Mouse (Mus musculus) spleen, adult 10 weeks (tissue): ENCODE data around the gene Rpl22. TPM values are rescaled to one million over a fixed set of nuclear protein-coding genes. Genes with fewer than 3 reads are reported as not detected.

ENCODE experiments used
- polyA plus RNA-seq: library from polyadenylated mRNA; stranded (reverse); fragments of 350-450 nt; fragmentation: Illumina TruSeq; extraction: RNeasy Lipid Tissue Mini Kit (QIAGEN cat#74804); gene quantifications from one replicate; pipeline ENCODE4 v1.2.3, GENCODE M21; 2015; ENCODE audit warnings: low replicate concordance; ENCODE audit not compliant: insufficient read depth

Gene Rpl22
- polyA plus RNA-seq = 1,802 TPM

GRCm38 (mm10) chr4:152325574-152326411, at the start of gene Rpl22:
Gene Rpl22, plus strand, starts transcription at chr4:152325742.

DNA sequence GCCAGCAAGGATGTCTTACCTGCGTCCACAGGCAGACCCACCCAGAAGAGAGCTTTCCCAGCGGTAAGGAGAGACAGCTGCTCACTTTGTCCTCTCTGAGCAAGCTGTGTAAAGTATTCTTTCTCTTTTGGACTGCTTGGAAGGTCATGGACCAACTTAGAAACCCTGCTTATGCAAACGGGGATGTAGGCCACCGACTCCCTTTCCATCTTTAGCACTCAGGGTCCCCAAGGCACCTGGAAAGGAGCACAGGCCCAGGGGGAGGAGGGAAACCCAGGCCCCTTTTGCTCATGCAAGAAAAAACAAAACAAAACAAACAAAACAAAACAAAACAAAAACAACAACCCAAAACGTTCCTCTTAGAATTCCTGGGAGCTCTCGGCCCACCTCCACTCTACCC, 34.0 kb upstream of the Rpl22 start, which contains the start of gene Hes3:
Gene Hes3 (minus strand): TSS at position 101 of the 400 bp plus-strand sequence.

DNA sequence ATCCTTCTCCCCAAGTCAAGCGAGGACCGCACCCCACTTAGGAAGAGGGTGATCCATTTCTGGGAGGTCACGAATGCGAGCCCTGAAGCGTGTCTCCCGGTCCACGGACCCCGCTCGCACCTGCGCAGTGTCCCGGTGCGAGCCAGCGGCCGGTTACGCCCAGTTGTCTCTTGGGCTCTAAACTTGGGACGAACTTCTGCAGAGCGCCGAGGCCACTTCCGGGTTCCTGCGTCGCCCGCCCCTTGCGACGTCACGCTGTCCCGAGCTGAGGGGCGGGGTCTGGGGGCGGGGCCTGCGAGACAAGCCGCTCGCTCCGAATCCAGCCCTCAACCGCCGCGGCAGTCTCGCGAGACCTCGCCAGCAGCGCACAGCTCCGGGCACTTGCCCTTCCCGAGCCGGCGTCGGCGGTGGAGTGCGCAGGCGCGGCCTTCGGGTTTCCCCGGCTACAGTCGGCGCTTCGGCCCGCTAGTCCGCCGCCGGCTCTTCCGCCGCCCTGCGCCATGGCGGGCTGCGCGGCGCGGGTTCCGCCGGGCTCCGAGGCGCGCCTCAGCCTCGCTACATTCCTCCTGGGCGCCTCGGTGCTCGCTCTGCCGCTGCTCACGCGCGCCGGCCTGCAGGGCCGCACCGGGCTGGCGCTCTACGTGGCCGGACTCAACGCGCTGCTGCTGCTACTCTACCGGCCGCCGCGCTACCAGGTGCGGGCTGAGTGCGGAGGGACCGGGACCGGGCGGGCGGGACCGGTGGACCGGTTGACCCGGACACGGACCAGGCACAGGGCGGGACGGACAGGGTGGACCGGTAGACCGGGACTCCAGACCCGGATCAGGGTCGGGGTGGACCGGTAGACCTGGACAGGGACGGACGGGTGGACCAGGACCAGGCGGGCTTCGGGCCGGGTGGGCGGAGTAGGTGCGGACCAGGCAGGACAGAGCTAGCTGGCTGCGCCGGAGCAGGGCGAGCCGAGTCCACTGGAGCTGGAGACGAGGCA, 28.4 kb upstream of the Rpl22 start, which contains the start of gene Icmt:
Gene Icmt (plus strand): TSS at position 354 of the 988 bp plus-strand sequence.

DNA sequence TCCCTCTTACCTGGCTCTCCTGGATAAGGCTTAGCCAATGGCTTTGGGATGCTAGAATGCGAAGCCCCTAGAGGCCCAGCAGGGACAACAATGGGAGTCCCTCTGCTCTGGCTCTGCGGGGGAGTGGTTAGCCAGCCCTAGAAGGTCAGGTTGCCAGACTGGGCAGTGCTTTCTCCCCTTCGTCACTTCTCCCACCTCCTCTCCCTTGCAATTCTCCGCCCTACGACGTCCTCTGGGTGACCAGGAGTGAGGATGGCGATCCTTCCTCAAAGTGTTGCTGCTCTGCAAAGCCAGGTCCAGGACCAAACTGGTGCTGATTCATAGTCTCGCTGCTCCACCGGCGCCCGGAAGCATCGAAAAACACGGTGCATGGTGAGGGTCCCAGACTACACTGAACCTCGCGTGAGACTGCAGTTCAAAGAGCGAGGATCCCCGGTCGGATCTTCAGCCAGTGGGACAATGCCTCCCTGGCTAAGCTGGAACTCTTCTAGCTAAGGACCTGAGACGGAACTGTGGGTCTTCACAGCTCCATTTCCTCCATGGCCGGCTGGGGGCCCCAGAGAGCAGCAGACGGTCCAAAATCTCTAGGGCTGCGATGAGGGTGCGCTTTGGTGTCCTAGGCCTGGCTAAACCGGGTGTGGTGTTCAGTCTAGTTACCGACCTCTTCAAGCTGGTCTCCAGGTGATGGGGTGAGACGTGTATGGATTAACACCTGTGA, 6.9 kb upstream of the Rpl22 start, which contains the start of gene Rnf207:
Gene Rnf207 (minus strand): TSS at position 477 of the 718 bp plus-strand sequence.

DNA sequence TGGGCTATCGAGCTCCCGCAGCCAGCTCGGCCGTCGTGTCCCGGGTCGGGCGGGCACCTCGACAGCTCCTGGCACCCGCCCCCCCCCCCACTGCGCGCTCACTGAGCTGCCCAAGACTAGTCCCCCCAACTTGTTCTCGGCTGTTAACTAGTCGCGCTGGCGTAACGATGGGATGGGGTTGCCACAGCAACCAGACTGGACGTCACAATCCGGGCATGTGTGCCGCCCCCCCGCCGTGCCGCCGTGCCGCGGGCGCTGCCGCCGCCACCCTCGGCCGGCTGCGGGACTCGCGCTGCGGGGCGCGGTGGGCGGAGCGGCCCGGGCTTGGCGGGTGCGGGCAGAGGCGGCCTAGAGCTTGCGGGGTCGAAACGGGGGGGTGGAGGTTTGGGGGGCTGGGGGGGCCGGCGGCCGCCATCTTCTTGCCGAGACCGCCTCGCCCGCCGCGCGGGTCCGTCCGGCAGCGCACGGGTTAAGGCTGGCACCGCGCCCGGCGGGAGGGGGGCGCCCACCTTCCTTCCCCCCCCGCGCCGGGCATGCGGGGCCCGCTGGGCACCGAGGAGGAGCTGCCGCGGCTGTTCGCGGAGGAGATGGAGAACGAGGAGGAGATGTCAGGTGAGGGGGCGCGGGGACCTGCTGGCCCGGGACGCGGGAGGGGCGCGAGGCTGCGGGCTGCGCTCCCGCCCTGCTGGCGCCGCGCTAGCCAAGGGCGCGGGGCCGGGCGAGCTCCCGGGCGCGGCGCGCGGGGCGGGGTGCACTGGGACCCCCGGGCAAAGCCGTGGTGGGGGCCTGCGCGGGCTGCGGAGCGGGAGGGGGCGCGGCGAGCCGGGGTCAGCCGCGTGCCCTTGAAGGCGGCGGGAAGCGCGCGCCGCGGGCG, 13.1 kb downstream of the Rpl22 start, which contains the start of gene Chd5:
Gene Chd5 (plus strand): TSS at position 233 of the 874 bp plus-strand sequence.

Other genes with a start within 250 kb of the Rpl22 start
- gene Tnfrsf25, start 209.8 kb upstream of the Rpl22 start, polyA plus RNA-seq = 5.4 TPM
- gene Espn, start 173.4 kb upstream of the Rpl22 start, polyA plus RNA-seq = 0.79 TPM
- gene Hes2, start 166.9 kb upstream of the Rpl22 start, polyA plus RNA-seq = 0.08 TPM
- 10.9 TPM for gene Acot7, start 147.6 kb upstream of the Rpl22 start, polyA plus RNA-seq
- gene Gpr153, start 51.5 kb upstream of the Rpl22 start, polyA plus RNA-seq = 2.8 TPM
- not detected for gene Hes3, start 34.1 kb upstream of the Rpl22 start, polyA plus RNA-seq
- gene Icmt, start 28.5 kb upstream of the Rpl22 start, polyA plus RNA-seq = 19.9 TPM
- not detected for gene Rnf207, start 6.7 kb upstream of the Rpl22 start, polyA plus RNA-seq
- gene Chd5, start 12.9 kb downstream of the Rpl22 start, polyA plus RNA-seq = 0.06 TPM
- gene Nphp4, start 151.0 kb downstream of the Rpl22 start, polyA plus RNA-seq = 0.37 TPM
- gene Kcnab2, start 152.1 kb downstream of the Rpl22 start, polyA plus RNA-seq = 40.7 TPM